Mouse (Mus musculus): ENCODE data around the gene Zc2hc1c. TPM values are rescaled to one million over a fixed set of nuclear protein-coding genes. Genes with fewer than 3 reads are reported as not detected.
A peak's percentile ranks its signal among the peaks of the same experiment; 100 is the strongest.

Zc2hc1c gene
- total and polyA plus RNA-seq, 2 experiments, result 0.48 to 0.92 TPM

DNA sequence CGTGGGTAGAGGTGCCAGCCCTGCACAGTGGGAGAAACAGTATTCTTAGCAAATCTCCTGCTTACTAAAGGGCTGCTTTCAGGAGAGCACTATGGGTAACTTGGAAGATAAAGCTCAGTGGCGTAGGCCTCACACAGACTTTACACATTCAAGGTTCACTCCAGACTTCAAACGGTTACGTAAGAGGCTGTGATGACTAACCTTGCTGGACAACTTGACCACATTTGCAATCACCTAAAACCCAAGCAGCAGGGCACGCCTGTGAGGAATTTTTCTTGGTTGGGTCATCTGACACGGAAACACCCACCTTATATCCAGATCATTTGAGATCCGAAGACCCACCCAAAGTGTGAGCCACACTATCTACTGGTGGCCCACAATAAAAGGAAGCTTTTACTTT, 41.8 kb downstream of the Zc2hc1c start:
- no peak overlapping the region for H3K9ac ChIP-seq (ENCODE audit: low read depth, low read length)
- DNase-seq (ENCODE audit: extremely low read depth, low read depth, low spot score), result peak; percentile 71
- H3K79me2 ChIP-seq (ENCODE audit: control insufficient read depth, insufficient read depth, low read length), result no peaks in the 10 kb centered on the region
- TF ChIP-seq POLR2A (IDR thresholded peaks at IDR 0.05; ENCODE audit: extremely low read depth, insufficient read depth, low read length) (no peak), CTCF (IDR thresholded peaks at IDR 0.05; ENCODE audit: low read depth, low read length) (no peak)
- no peak overlapping the region for H3K4me3 ChIP-seq (ENCODE audit: insufficient read depth, low read depth, low read length)
- H3K36me3 ChIP-seq (ENCODE audit: control insufficient read depth, insufficient read depth, low read length), result peaks cover 62% of the 10 kb centered on the region
- 56% methylated on average over 7 of the region's 7 CpGs for whole genome bisulfite sequencing
- no peaks in the 10 kb centered on the region for H3K27me3 ChIP-seq (ENCODE audit: control insufficient read depth, insufficient read depth, low read length)
- no peak overlapping the region for H3K27ac ChIP-seq (replicated peaks; ENCODE audit: insufficient read depth, low read depth, low read length)
- H3K4me1 ChIP-seq (ENCODE audit: control insufficient read depth, insufficient read depth, low read length), result no peaks in the 10 kb centered on the region

GRCm38 (mm10) chr12:85337567-85338311, 49.3 kb downstream of the Zc2hc1c start:
- TF ChIP-seq CTCF (IDR thresholded peaks at IDR 0.05; ENCODE audit: low read depth, low read length) (no peak), POLR2A (IDR thresholded peaks at IDR 0.05; ENCODE audit: extremely low read depth, insufficient read depth, low read length) (no peak)
- Histone ChIP-seq H3K79me2 (ENCODE audit: control insufficient read depth, insufficient read depth, low read length) (peaks cover 3% of the 10 kb centered on the region; the same call in 1 of the 2 replicates), H3K27me3 (ENCODE audit: control insufficient read depth, insufficient read depth, low read length) (no peaks in the 10 kb centered on the region), H3K4me1 (ENCODE audit: control insufficient read depth, insufficient read depth, low read length) (peaks cover 11% of the 10 kb centered on the region), H3K9ac (ENCODE audit: low read depth, low read length) (no peak overlapping the region), H3K36me3 (ENCODE audit: control insufficient read depth, insufficient read depth, low read length) (peaks cover 22% of the 10 kb centered on the region), H3K27ac (replicated peaks; ENCODE audit: insufficient read depth, low read depth, low read length) (no peak overlapping the region), H3K4me3 (ENCODE audit: insufficient read depth, low read depth, low read length) (no peak overlapping the region)
- no peak for DNase-seq (ENCODE audit: extremely low read depth, low read depth, low spot score)
- WGBS, result 75% methylated on average over 6 of the region's 6 CpGs

DNA sequence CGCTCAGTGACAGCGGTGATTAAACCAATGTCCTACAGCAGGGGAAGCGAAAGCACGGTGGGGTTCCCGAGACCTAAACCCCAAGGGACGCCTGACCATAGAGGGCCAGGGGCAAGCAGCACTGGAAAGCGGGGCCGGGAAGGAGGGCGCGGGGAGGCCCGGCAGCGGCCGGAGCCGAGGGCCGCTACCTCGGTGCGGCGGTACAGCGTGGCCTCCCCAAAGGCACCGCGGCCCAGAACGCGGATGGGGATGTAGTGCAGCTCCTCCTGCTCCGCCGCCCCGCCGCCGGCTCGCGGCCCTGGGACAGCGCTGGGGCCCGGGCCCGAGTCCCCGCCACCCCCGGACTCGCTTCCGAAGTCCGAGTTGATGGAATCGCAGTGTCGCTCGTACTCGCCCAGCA, 50.4 kb downstream of the Zc2hc1c start:
- Histone ChIP-seq H3K36me3 (ENCODE audit: control insufficient read depth, insufficient read depth, low read length) (peaks cover 21% of the 10 kb centered on the region), H3K27me3 (ENCODE audit: control insufficient read depth, insufficient read depth, low read length) (no peaks in the 10 kb centered on the region), H3K9ac (ENCODE audit: low read depth, low read length) (peak overlapping the region; percentile 94), H3K27ac (replicated peaks; ENCODE audit: insufficient read depth, low read depth, low read length) (peak overlapping the region; percentile 75), H3K4me3 (ENCODE audit: insufficient read depth, low read depth, low read length) (peak overlapping the region; percentile 70), H3K79me2 (ENCODE audit: control insufficient read depth, insufficient read depth, low read length) (peaks cover 3% of the 10 kb centered on the region; the same call in 1 of the 2 replicates), H3K4me1 (ENCODE audit: control insufficient read depth, insufficient read depth, low read length) (peaks cover 11% of the 10 kb centered on the region)
- DNase-seq (ENCODE audit: extremely low read depth, low read depth, low spot score), result no peak
- TF ChIP-seq POLR2A (IDR thresholded peaks at IDR 0.05; ENCODE audit: extremely low read depth, insufficient read depth, low read length), result no peak
- TF ChIP-seq CTCF (IDR thresholded peaks at IDR 0.05; ENCODE audit: low read depth, low read length), result no peak
- WGBS, result 1% methylated on average over 40 of the region's 42 CpGs

- peak; percentile 80 for DNase-seq (ENCODE audit: extremely low read depth, low read depth, low spot score)
- no peak for TF ChIP-seq CTCF (IDR thresholded peaks at IDR 0.05; ENCODE audit: low read depth, low read length)
- TF ChIP-seq POLR2A (IDR thresholded peaks at IDR 0.05; ENCODE audit: extremely low read depth, insufficient read depth, low read length), result peak; percentile 70
- under 1% methylated on average over 36 of the region's 36 CpGs for WGBS
- Histone ChIP-seq H3K36me3 (ENCODE audit: control insufficient read depth, insufficient read depth, low read length) (peaks cover 17% of the 10 kb centered on the region), H3K9ac (ENCODE audit: low read depth, low read length) (peak within 1 kb of the TSS; percentile 94), H3K79me2 (ENCODE audit: control insufficient read depth, insufficient read depth, low read length) (peaks cover 3% of the 10 kb centered on the region; the same call in 1 of the 2 replicates), H3K27me3 (ENCODE audit: control insufficient read depth, insufficient read depth, low read length) (no peaks in the 10 kb centered on the region), H3K4me3 (ENCODE audit: insufficient read depth, low read depth, low read length) (peak within 1 kb of the TSS; percentile 70), H3K27ac (replicated peaks; ENCODE audit: insufficient read depth, low read depth, low read length) (peak within 1 kb of the TSS; percentile 75), H3K4me1 (ENCODE audit: control insufficient read depth, insufficient read depth, low read length) (peaks cover 11% of the 10 kb centered on the region)
Measured at GRCm38 (mm10) chr12:85339243-85339729, 50.9 kb downstream of the Zc2hc1c start, which contains the start of gene Nek9. TSS of gene Nek9 (minus strand) at chr12:85339362.

DNA sequence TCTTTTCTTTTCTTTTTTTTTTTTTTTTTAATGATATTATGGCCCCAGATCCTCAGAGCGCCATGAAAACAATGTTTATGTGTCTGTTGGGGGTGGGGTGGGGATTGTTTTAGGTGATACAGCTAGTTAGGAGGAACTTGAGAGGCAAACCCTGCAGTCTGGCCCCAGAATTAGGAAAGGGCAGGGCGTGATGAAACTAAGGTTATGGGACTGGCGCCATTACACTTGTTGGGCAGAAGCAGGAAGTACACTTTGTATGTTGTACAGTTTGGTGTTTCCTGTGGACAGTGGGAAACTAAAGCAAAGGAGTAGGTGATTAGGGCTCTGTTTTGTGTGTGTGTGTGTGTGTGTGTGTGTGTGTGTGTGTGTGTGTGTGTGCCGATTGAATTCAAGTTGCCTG, 51.6 kb downstream of the Zc2hc1c start:
- Histone ChIP-seq H3K79me2 (ENCODE audit: control insufficient read depth, insufficient read depth, low read length) (peaks cover 3% of the 10 kb centered on the region; the same call in 1 of the 2 replicates), H3K4me1 (ENCODE audit: control insufficient read depth, insufficient read depth, low read length) (peaks cover 13% of the 10 kb centered on the region), H3K36me3 (ENCODE audit: control insufficient read depth, insufficient read depth, low read length) (peaks cover 18% of the 10 kb centered on the region), H3K4me3 (ENCODE audit: insufficient read depth, low read depth, low read length) (peak overlapping the region; percentile 70; the same call in 1 of the 2 replicates), H3K27ac (replicated peaks; ENCODE audit: insufficient read depth, low read depth, low read length) (peak overlapping the region; percentile 67), H3K9ac (ENCODE audit: low read depth, low read length) (0 out of 2 replicates have a peak overlapping the region, but pooled peaks have one; percentile 47), H3K27me3 (ENCODE audit: control insufficient read depth, insufficient read depth, low read length) (no peaks in the 10 kb centered on the region)
- DNase-seq (ENCODE audit: extremely low read depth, low read depth, low spot score), result peak; percentile 61
- TF ChIP-seq CTCF (IDR thresholded peaks at IDR 0.05; ENCODE audit: low read depth, low read length), result no peak
- TF ChIP-seq POLR2A (IDR thresholded peaks at IDR 0.05; ENCODE audit: extremely low read depth, insufficient read depth, low read length), result no peak
- WGBS, result 30% methylated on average over 4 of the region's 4 CpGs
